Comparison of ENCODE assay signal across 13 mouse cellular contexts in genomic region chr9:58517866-58518750, GRCm38 (mm10). TPM values are rescaled to one million over a fixed set of nuclear protein-coding genes. Genes with fewer than 3 reads are reported as not detected.
DNase-seq lines count a peak whose midpoint lies in the region; ATAC-seq lines count a peak whose summit lies in the region.
"Had no signal": no experiment of that assay in that cellular context is flagged by ENCODE, and none has a peak within 500 bp of the region (broad histone marks: within the 10 kb centered on the region; RNA-seq: fewer than 3 reads in every experiment).

No protein-coding gene starts in this region.

- H3K4me1 ChIP-seq in heart, embryonic 16.5 days (ENCODE audit: control insufficient read depth, insufficient read depth, low read length), result peaks cover 20% of the 10 kb centered on the region
- peaks cover 21% of the 10 kb centered on the region for H3K4me1 ChIP-seq in heart, embryonic 12.5 days (replicated peaks)
- H3K4me1 ChIP-seq in stomach, embryonic 16.5 days (ENCODE audit: control insufficient read depth, insufficient read depth, low read length), result peaks cover 14% of the 10 kb centered on the region

- no peak for ATAC-seq in heart, embryonic 16.5 days (replicated peaks; ENCODE audit: extremely low read depth, insufficient read depth, low FRiP score)
- no peak for ATAC-seq in heart, embryonic 12.5 days (ENCODE audit: insufficient number of reproducible peaks, low FRiP score)
- peak; percentile 85 to 90 for ATAC-seq in hematopoietic stem cell, adult 5-6 weeks (replicated peaks in 1 of 2; ENCODE audit: insufficient read depth in 1 of 2, low FRiP score in 2 of 2, low TSS enrichment in 1 of 2, low read depth in 1 of 2, poor library complexity in 2 of 2, severe bottlenecking in 2 of 2)
- no peak for ATAC-seq in stomach, embryonic 16.5 days (ENCODE audit: insufficient read depth, low FRiP score)

- H3K27ac ChIP-seq in heart, embryonic 16.5 days (ENCODE audit: low read length), result peak overlapping the region; percentile 2; the same call in 1 of the 2 replicates
- H3K27ac ChIP-seq in heart, embryonic 12.5 days (ENCODE audit: poor library complexity, severe bottlenecking), result no peak overlapping the region
- H3K27ac ChIP-seq in stomach, embryonic 16.5 days (ENCODE audit: low read length), result peak overlapping the region; percentile 8; the same call in 1 of the 2 replicates
- H3K27ac ChIP-seq: hindbrain, embryonic 14.5 days; kidney, embryonic 15.5 days had no signal

- H3K9me3 ChIP-seq in heart, embryonic 16.5 days (replicated peaks; ENCODE audit: control insufficient read depth, low read length), result no peaks in the 10 kb centered on the region
- no peaks in the 10 kb centered on the region for H3K9me3 ChIP-seq in heart, embryonic 12.5 days (replicated peaks)
- H3K9me3 ChIP-seq in stomach, embryonic 16.5 days (replicated peaks; ENCODE audit: control insufficient read depth, low read length), result no peaks in the 10 kb centered on the region
- H3K9me3 ChIP-seq: kidney, embryonic 15.5 days had no signal

- no peak overlapping the region for H3K4me2 ChIP-seq in heart, embryonic 16.5 days (ENCODE audit: low read depth, low read length)
- H3K4me2 ChIP-seq in heart, embryonic 12.5 days, result no peak overlapping the region
- H3K4me2 ChIP-seq in stomach, embryonic 16.5 days (ENCODE audit: low read depth, low read length), result no peak overlapping the region
- H3K4me2 ChIP-seq: hindbrain, embryonic 14.5 days; kidney, embryonic 15.5 days; liver, embryonic 11.5 days had no signal

- peak; percentile 87 for DNase-seq in NIH3T3 (ENCODE audit: low read depth)
- no peak for DNase-seq in lung, postnatal 36 days
- DNase-seq in lung, postnatal 4 days, result no peak
- DNase-seq: cerebellum, postnatal 25 days; layer of hippocampus, adult 9-11 months had no signal

- WGBS in heart, embryonic 16.5 days, result 38% methylated on average over 9 of the region's 9 CpGs
- WGBS in heart, embryonic 12.5 days, result 47% methylated on average over 9 of the region's 9 CpGs
- 34% methylated on average over 9 of the region's 9 CpGs for whole genome bisulfite sequencing in stomach, embryonic 16.5 days

- no peak overlapping the region for H3K4me3 ChIP-seq in heart, embryonic 16.5 days (ENCODE audit: low read length)
- H3K4me3 ChIP-seq in heart, embryonic 12.5 days, result no peak overlapping the region
- H3K4me3 ChIP-seq in stomach, embryonic 16.5 days (replicated peaks; ENCODE audit: low read length), result no peak overlapping the region
- H3K4me3 ChIP-seq: kidney, embryonic 15.5 days had no signal

- no peaks in the 10 kb centered on the region for H3K36me3 ChIP-seq in heart, embryonic 16.5 days (ENCODE audit: control insufficient read depth, insufficient read depth)
- no peaks in the 10 kb centered on the region for H3K36me3 ChIP-seq in heart, embryonic 12.5 days
- no peaks in the 10 kb centered on the region for H3K36me3 ChIP-seq in stomach, embryonic 16.5 days (ENCODE audit: control insufficient read depth, insufficient read depth, low read length)
- H3K36me3 ChIP-seq: kidney, embryonic 15.5 days had no signal

- H3K9ac ChIP-seq in heart, embryonic 16.5 days (ENCODE audit: low read length), result no peak overlapping the region
- H3K9ac ChIP-seq in heart, embryonic 12.5 days, result no peak overlapping the region
- H3K9ac ChIP-seq in stomach, embryonic 16.5 days (ENCODE audit: low read length), result no peak overlapping the region
- H3K9ac ChIP-seq: hindbrain, embryonic 14.5 days; kidney, embryonic 15.5 days had no signal

- H3K27me3 ChIP-seq in heart, embryonic 16.5 days (ENCODE audit: control insufficient read depth, insufficient read depth, low read length), result no peaks in the 10 kb centered on the region
- 0 out of 2 replicates have a peak, but pooled peaks cover 3% of the 10 kb centered on the region for H3K27me3 ChIP-seq in heart, embryonic 12.5 days (replicated peaks)
- H3K27me3 ChIP-seq in stomach, embryonic 16.5 days (ENCODE audit: control insufficient read depth, insufficient read depth, low read length), result no peaks in the 10 kb centered on the region
- H3K27me3 ChIP-seq: kidney, embryonic 15.5 days had no signal

RNA-seq across cellular contexts. Expression of gene Insyn1, which starts 29.7 kb away (rescaled TPM):
- 0.54 and 0.66 TPM in 2 replicates for polyA plus RNA-seq in heart, embryonic 16.5 days (2015; fragmentation: Nextera tagmentation; extraction: Ambion mirVana)
- 0.97 and 1.3 TPM in 2 replicates for polyA plus RNA-seq in heart, embryonic 12.5 days (2016; fragmentation: Nextera tagmentation; extraction: Ambion mirVana)
- 0.38 TPM in 1 of 2 replicates, not detected in the other for total RNA-seq in hematopoietic stem cell, adult 5-6 weeks (2017)
- polyA plus RNA-seq in stomach, embryonic 16.5 days (2015; fragmentation: Nextera tagmentation; extraction: Ambion mirVana), result 0.32 and 0.77 TPM in 2 replicates
- total RNA-seq: megakaryocyte-erythroid progenitor cell, adult 5-6 weeks had no signal

RNA-seq across cellular contexts. Expression of gene Cd276, which starts 37.1 kb away (rescaled TPM):
- polyA plus RNA-seq in heart, embryonic 16.5 days (2015; fragmentation: Nextera tagmentation; extraction: Ambion mirVana), result 24.1 and 24.5 TPM in 2 replicates
- 39.2 and 42.4 TPM in 2 replicates for polyA plus RNA-seq in heart, embryonic 12.5 days (2016; fragmentation: Nextera tagmentation; extraction: Ambion mirVana)
- total RNA-seq in hematopoietic stem cell, adult 5-6 weeks (2017), result 1.6 and 2.6 TPM in 2 replicates
- 30.4 and 31.2 TPM in 2 replicates for polyA plus RNA-seq in stomach, embryonic 16.5 days (2015; fragmentation: Nextera tagmentation; extraction: Ambion mirVana)
- total RNA-seq: megakaryocyte-erythroid progenitor cell, adult 5-6 weeks had no signal

Comparison
In these comparisons a context has a peak if more than half of its experiments do, and no peak if none do; other contexts are left out.
1. ATAC-seq: peak in hematopoietic stem cell, adult 5-6 weeks (2 of 2); none in heart, embryonic 16.5 days (single experiment), heart, embryonic 12.5 days (single experiment) and stomach, embryonic 16.5 days (single experiment).